Mouse (Mus musculus) heart, adult 11 months (tissue): ENCODE results near the gene Mthfd1.

ENCODE experiments used
- DNase-seq: peaks from one replicate; pipeline ENCODE4 v3.0.0; 2022

The Mthfd1 gene

DNA sequence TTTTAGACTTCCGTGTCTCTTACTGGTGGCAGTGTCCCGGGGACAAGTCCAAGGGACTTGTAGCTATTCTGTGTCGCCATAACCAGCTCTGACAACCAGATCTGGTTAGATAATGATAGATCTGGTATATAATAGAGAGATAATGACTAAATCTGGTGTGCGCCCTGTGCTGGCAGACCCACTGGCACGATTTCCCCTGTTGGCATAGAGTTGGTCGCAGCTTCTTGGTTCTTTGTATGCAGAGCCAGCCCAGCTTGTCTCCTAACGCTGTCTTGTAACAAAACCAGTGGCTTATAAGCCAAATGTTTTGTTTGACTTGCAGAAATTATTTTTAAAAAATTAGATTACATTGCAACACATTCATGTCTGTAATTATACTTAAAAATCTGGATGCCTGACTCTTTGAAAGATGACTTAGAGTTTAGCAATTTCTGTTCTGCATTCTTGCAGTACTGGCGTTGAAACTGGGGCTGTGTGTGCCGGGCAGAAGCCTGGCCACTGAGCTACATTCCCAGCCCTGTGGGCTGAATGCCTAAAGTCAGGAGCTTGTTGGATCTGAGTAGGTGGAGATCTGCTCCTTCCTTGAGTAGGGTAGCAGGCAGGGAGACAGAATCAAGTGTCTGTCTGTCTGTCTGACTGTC lies 9.3 kb downstream of the Mthfd1 start:
- DNase-seq = peak; percentile 89

DNA sequence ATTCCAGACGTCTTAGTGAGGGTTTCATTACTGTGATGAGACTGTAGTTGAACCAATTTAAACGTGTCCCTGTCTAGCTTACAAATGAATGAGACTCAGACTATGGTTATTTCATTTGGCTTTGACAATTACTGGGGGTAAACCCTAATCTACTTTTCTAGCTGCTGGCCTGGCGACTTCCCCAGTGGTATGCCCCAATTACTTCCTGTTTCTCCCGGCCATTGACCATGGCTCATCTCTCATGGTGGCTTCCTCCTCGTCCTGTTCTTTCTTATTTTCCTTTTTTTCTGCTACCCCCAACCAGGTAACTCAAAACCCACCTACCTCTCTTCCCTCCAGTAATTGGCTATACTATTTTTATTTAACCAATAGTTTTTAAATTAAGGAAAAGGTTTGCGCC lies 9.9 kb downstream of the Mthfd1 start:
- peak; percentile 83 for DNase-seq

DNA sequence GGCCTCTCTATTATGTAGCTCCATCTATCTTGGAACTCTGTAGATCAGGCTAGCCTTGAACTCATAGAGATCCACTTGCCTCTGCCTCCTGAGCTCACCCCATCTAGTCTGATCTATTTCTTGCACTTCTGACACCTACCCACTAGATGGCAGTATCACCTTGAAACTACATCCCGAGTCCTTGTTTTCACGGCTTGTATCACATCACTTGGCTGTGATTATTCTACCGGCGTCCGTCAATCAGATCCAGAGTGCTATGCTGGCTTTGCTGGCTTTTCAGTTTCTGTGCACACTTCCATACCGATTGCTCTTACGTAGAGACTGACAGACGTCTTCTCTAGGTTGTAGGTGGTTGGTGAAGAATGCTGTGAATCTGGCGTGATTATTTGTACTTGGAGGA lies 11.8 kb downstream of the Mthfd1 start:
- DNase-seq = no peak

DNA sequence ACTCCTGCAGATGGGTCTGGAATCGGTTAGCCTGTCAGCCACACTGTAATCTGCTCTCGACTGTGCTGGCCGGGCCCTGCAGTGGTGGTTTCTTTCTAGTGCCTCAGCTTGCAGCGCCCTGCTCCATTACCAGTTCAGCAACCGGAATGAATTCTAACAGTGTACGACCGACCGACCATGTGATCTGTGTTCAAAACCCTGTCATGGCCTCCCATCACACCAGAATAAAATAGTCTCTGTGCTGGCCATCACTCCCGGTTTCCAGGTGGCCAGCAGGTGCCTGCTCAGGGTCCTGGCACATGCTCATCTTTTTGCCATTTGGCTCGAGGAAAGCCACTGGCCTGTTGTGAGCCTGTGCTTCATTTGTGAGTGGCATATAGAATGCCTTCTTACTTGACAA lies 13.6 kb downstream of the Mthfd1 start:
- no peak for DNase-seq

DNA sequence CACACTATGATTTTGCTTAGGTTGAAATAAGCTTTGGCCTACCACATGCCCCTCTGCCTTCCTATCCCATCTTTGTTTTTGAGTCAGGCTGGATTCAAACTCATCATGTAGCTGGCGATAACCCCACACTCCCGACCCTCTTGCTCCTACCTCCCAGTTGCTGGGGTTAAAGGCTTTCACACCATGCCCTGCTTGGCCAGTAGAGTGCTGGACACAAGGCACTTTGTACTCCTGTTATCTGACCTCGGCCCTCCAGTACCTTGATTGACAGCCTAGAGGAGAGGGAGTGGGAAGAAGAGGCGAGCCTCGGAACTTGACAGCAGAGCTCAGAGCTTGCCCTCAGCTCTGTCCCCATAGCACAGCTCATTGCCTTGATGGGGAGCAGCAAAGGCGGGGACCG lies 14.1 kb downstream of the Mthfd1 start:
- DNase-seq = no peak

DNA sequence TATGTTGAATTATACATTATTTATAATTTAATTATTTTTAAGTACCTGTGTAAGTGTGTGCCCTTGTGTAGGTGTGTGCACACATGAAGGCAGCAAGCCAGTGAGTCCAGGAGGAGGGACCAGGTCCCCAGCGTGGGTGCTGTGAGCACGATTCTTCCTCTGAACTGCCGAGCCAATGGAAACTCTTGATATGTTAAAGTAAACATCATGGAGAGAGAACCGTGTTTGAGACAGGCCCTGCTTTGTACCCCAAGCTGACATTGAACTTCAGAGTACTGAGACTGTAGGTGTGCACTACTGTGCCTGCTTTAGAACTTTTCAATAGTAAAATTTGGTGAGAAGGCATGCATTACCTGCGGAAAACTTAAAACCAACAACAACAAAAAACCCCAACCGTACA lies 16.4 kb downstream of the Mthfd1 start:
- DNase-seq = no peak

DNA sequence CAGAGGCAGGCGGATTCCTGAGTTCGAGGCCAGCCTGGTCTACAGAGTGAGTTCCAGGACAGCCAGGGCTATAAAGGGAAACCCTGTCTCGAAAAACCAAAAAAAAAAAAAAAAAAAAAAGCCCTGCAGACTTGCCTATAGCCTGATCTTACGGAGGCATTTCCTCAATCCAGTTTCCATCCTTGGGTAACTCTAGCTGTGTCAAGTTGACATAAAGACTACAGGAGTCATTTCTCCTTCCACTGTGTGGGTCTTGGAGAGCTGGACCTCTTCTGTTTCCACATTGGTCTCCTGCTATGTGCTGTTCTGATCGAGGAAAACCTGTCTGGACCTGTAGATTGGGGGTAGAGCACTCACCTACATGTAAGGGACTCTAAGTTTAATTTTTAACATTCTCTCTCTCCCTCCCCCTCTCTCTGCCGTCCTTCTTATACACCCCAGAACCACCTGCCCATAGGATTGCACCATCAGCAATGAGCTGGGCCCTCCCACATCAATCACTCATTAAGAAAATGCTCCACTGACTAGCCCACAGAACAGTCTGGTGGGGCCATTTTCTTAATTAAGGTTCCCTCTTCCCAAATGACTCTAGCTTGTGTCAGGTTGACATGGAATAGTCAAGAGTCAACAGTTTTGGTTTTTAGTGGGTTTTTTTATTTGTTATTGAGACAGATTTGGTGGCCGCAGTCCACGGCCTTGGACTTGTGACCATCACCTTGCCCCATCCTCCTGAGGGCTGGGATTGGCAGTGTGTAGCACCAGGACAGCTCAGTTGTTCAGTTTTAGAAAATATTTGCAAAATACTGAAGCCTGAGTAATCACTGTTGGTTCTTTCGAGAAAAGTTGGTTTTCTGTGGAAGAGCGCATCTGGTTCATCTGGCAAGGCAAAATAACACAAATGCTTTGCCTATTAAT lies 17.8 kb downstream of the Mthfd1 start:
- no peak for DNase-seq

DNA sequence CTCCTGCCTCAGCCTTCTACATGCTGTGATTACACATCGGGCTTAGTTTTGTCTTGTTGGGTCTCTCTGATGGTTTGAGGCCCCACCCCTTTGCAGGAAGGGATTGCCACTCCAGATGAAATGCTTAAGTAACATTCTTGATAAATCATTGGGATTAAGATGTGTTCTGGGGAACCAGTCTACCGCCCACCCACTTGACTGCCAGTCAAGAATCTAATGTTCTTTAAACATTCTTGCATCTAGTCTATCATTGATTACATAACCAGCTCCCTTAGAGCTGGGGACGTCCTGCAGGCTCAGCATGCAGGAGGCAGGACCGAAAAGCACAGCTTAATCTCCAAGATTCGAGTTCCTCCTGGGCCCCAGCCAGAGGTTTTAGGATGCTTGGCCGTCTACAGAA lies 23.1 kb downstream of the Mthfd1 start:
- DNase-seq = no peak

DNA sequence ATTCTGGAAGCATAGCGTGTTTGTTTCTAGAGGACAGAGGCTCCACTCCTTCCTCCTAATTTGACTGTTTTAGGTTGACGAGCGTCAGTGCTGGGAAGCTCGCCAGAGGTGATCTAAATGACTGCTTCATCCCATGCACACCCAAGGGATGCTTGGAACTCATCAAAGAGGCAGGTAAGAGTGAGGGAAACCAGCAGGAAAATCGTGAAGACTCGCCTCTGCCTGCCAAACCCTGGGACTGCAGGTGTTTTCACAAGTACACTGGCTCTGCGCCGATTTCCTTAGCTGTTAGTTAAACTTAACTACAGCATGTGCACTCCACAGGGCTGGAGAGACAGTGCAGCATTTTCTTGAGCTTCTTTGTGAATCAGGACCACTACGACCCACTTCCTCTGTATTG lies 25.5 kb downstream of the Mthfd1 start:
- no peak for DNase-seq

DNA sequence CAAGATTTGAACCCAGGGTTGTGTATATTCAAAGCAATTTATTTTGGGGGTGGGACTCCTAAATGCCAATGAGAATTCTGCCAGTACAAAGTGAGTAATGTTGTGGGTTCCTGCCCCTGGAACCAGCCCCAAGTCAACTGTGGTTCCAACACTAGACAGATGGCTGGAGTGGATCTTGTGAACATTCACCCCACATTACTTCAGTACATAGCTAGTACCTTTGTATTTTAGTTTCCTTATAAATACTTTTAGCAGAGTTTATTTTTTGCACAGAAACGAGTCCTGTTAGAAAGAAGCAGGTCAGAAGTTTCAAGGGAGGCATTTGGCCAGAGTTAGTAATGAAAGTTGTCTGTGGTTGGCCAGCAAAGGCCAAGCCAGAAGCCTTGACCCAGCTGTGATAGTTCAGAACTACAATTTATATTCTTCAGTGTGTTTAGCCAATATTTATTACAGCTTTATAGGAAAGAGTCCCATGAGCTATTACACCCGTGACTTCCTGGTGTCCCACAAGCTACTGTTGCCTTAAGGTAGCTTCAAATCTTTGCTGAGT lies 26.1 kb downstream of the Mthfd1 start:
- no peak for DNase-seq

DNA sequence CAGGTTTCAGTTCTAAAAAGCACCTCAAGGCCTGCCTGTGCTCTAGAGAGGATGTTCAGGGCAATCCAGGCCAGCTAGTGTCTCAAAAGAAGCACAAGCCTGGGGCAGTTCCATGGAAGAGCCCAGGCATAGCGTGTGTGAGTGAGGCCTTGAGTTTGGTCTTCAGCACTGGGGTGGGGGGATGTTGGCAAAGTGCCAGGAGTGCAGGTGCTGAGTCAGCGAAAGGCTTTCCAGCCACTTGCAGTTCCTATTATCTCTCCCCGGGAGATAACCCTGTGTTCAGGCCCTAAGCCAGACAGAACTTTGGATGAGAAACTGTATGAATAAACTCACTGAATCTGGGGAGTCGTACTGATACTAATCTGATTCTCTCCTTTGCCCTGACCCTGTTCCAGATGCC lies 27.0 kb downstream of the Mthfd1 start:
- DNase-seq = no peak

DNA sequence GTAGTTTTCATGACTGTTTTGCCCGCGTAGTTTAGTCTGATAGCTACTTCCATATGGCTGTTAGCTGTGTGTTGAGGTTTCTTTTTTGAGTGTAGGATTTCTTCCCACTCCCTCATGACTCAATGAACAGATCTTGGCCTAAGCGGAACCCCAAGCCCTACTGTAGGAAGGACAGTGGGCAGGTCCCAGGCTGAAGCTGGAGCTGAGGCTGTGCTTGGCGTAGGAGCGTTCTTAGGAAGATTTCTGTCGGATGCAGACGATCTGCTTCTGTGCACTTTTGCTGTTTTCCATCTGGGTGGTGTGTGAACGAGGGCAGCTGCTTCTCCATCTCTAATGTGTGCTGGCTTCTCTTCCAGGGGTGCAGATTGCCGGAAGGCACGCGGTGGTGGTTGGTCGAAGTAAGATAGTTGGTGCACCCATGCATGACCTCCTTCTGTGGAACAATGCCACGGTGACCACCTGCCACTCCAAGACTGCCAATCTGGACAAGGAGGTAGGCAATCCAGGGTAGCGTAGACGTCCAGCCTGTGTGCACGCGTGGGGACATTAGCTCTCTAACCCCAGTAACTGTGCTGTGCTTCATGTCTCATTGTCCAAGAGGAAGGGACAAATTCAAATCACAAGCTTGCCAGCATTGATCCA lies 27.6 kb downstream of the Mthfd1 start:
- DNase-seq = no peak

DNA sequence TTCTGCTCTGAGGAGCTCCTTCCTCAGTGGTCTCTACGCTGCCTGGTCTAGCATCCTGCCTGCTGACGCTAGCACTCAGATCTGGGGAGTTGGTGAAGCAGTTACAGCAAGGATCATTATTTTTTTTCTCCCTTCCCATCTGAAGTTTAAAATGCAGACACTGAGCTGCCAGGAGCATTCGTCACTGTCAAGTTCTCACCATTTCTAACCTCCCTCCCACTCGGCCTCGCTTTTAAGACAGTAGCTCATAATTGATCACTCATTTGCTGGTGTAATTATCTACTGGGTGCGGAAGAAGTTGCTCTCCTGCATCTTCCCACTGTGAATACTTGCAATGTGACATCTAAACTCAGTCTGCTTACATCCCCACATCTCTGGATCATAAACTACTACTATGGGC lies 30.3 kb downstream of the Mthfd1 start:
- no peak for DNase-seq

DNA sequence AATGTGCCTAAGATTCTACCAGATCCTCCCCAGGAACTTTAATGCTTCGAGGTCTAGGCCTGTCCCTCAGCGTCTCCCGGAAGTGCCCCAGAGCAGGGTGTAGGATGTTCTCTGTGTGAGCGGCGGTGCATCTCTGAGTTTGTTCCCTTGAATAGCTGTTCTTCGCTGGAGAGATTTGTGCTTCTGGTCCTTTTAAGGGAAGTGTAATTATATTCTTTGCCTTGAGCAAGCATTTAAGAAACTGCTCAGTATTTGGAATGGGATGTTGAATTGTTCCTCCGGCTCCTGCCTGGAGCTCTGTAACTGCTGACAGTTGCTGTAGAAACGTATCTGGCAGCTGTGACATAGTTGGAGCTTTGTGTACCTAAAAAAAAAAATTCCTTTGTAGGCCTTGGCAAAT lies 32.9 kb downstream of the Mthfd1 start:
- no peak for DNase-seq

DNA sequence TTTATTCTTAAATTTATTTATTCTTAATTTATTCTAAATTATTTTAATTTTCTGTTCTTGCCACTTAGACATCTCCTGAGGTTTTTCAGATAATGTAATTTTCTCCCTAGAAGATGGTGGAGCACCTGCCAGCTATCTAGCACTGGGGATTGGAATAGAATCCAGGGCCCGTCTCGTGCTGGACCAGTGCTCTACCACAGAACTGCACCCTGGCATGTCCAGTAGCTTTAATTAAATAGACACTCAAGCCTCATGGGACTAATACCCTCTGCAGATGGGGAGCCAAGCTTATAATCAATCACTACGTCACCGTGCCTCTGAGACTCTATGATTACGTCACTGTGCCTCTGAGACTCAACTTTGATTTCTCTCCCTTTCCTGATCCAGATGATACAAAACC lies 33.4 kb downstream of the Mthfd1 start:
- DNase-seq = no peak

DNA sequence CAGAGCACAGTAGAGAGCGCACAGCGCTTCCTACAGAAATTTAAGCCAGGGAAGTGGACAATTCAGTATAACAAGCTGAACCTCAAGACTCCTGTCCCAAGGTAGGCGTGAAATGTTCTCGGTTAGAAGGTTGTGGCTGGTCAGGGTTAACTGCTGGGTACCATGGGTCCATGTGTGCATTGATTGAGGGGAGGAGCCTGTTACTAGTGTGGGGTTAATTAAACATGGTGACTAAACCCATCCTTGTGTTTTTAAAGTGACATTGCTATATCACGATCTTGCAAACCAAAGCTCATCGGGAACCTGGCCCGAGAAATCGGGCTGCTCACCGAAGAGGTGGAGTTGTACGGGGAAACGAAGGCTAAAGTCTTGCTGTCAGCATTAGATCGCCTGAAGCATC lies 34.3 kb downstream of the Mthfd1 start:
- no peak for DNase-seq

DNA sequence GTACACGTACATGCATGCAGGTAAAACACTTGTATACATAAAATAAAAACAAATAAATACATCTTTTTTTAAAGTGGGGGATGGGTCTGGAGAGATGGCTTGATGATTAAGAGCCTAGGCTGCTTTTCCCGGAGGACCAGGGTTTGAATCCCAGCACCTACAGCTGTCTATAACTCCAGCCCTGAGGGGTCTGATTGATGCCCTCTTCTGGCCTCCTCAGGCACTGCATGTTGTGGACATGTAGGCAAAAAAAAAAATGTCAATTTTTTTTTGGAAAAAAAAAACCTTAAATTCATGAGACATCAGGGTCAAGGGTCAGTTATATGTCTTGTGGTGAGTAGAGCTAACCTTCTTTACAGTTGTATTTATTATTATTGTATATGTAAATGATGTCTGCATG lies 35.2 kb downstream of the Mthfd1 start:
- no peak for DNase-seq

DNA sequence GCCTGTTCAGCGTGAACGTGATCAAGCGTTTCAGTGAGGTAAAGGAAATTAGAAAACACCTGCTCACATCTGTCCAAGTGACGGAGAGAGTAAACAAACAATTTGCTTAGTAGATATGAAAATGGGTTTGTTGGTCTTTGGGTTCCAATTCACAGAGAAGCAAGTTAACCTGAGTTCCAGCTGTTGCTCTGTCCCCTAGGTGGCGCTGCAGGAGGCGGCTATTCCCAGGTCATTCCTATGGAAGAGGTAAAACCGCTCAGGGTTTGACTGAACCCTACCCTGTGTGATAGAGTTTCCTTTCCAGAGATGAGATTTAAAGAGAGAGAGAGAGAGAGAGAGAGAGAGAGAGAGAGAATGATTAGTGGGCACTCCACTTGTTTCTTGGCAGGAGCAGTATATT lies 38.1 kb downstream of the Mthfd1 start:
- DNase-seq = peak; percentile 86

DNA sequence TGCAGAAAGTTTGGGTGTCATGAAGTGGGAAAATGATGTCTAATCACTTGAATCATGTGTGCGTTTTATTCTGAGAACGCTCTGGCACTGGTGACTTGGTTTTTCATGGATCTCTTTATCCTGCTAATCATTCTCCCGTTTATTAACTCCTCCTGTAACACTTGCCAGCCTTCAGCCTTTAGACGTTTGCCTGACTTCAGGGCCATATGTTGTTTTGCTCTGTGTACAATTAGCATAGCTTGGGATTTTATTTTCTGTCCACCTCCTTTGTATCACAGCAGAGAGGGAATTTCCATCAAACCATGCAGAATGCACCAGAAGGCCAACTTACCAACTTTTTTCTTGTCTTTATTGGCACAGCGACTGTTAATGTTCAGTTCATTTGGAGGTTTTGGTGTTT lies 42.7 kb downstream of the Mthfd1 start:
- no peak for DNase-seq

DNA sequence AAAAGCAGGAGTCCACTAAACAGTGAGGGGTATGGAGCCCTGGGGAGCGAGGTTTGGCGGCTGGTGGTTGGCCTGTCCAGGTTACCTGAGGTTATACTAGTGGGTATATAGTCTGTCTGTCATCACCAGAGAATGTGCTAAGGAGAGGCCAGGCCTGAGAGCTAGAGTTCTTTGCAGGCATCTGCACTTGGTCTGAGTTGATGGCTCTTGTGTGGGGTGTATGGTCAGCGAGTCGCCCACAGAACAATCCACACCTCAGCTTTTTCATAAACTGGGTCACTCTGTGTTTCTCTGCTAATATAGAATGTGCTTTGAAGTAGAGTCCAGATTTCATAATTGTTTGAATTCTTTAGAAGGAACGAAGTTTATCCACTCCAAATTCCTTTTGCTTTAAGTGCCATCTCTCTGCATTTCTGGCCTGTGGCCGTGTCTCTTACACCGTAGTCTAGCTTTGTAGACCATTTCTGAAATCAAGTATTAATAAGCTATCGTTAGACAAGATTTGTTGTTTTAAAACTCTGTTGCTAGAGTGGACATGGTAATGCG lies 44.3 kb downstream of the Mthfd1 start:
- no peak for DNase-seq

DNA sequence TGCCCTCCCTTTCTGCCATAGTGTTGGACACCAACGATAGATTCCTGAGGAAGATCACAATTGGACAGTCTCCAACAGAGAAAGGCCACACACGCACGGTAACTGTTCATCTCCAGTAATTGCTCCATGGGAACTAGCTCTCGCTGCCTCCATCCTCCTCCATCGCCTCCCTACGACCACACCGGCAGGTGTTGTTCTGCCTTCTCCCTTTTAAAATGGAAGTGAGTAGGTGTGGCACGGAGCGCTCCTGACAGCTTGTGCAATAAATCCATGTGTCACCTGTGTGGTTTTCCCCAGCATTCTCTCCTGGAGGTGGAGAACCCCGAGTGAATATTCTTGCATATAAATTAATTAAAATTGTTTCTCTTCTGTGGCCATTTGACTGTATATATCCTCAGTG lies 45.3 kb downstream of the Mthfd1 start:
- DNase-seq = no peak

DNA sequence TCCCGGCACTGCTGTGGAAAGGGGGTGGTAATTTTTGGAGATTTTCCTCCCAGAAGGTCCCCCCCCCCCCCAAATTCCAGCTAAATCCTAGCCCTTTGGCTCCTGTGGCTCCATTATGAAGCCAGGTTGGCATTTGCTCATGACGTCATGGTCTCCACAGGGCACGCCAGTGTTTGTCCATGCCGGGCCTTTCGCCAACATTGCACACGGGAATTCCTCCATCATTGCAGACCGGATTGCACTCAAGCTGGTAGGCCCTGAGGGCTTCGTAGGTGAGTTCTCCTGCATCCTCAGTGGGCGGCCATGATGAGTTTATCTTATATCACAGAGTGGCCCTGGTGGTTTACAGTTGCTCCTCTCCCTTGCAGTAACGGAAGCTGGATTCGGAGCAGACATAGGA lies 48.4 kb downstream of the Mthfd1 start:
- DNase-seq = no peak

DNA sequence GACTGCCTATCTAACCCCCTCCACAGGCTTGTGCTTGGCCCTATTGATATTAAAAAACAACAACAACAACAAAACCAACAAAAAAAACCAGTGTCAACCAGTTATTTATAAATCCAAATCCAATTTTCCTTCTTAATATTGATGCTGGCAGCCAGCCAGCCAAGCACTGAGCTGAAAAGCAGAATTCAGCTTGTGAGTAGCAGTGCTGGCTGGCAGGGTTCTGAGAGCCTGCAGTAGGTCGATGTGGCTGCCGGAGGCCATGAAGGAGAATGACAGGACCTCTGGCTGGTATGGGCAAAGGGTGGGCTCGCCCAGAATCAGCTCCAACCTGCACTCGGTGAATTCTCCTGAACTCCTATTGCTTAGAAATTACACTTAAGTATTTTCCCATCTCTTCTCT lies 49.1 kb downstream of the Mthfd1 start:
- DNase-seq = no peak

DNA sequence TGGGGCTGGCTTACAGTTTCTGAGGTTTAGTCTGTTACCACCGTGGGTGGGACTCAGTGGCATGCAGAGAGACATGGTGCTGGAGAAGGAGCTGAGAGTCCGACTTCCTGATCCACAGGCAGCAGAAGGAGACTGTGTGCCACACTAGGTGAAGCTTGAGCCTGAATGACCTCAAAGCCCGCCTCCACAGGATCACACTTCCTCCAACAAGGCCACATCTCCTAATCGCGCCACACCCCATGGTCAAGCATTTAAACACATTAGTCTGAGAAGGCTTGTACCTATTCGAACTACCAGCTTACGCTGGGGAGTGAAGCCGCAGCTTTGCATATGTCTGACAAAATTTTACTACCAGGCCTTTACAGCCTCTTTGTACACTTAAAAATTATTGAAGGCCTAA lies 50.0 kb downstream of the Mthfd1 start:
- DNase-seq = no peak
